Mouse (Mus musculus): ENCODE data around the gene Ankrd44. TPM values are rescaled to one million over a fixed set of nuclear protein-coding genes. Genes with fewer than 3 reads are reported as not detected.

Gene Ankrd44
- total and polyA plus RNA-seq, 3 experiments, result 12.7 to 23.0 (median 19.8) TPM

DNA sequence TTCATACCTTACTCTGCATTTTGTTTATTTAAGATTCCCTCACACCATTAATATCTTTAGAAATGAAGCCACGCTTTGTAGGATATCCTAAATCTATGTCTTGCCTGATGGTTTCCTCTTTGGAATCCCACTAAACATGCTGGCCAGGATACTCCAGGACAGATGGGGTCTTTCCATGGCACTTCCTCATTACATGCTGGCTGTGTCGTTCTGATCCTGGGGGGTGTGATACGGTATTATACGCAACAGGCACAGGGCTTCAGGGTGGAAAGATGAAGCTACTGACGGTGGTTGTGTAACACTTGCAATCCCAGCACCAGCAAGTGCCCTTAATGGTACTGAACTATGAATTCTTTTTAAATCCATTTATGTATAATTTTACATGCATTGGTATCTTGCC, 182.0 kb downstream of the Ankrd44 start:
- no peak overlapping the region for H3K4me2 ChIP-seq (ENCODE audit: insufficient read depth, low read depth, poor library complexity, severe bottlenecking)
- peaks cover 0 to 16% of the 10 kb centered on the region in 2 experiments; a peak in 1 of 4 replicates for H3K4me1 ChIP-seq (ENCODE audit: control insufficient read depth in 1 of 2, insufficient read depth in 2 of 2)
- H3K27ac ChIP-seq (ENCODE audit: insufficient read depth, low read depth), result no peak overlapping the region
- dilution Hi-C loops (cut with MboI; ENCODE audit: extremely low pct_ligation_motif_present, extremely low pct_unique_long_range_greater_than_20kb, low sequenced_read_pairs) (no loop called here), in situ Hi-C loops (cut with MboI; ENCODE audit: low pct_ligation_motif_present, low pct_unique_long_range_greater_than_20kb, low sequenced_read_pairs) (no loop called here)
- no peaks in the 10 kb centered on the region for H3K79me2 ChIP-seq (replicated peaks; ENCODE audit: control insufficient read depth, extremely low read depth, insufficient read depth, poor library complexity, severe bottlenecking)
- H3K9me3 ChIP-seq (replicated peaks; ENCODE audit: low read length), result no peaks in the 10 kb centered on the region
- H3K36me3 ChIP-seq (replicated peaks in 1 of 2; ENCODE audit: control insufficient read depth in 1 of 2, insufficient read depth in 1 of 2, low read length in 1 of 2), result peaks cover 4 to 30% of the 10 kb centered on the region in 2 experiments
- no peaks in the 10 kb centered on the region for H3K27me3 ChIP-seq (replicated peaks)
- no peak for TF ChIP-seq JUND (conservative IDR thresholded peaks at IDR 0.05; ENCODE audit: low read depth, low read length)
- no peak for TF ChIP-seq POLR2AphosphoS2 (IDR thresholded peaks at IDR 0.05; ENCODE audit: low read depth, low read length)
- no peak for TF ChIP-seq BHLHE40 (IDR thresholded peaks at IDR 0.05; ENCODE audit: low read depth, low read length)
- TF ChIP-seq E2F4 (IDR thresholded peaks at IDR 0.05; ENCODE audit: insufficient replicate concordance, low read depth, low read length), result no peak
- no peak for TF ChIP-seq GABPA (IDR thresholded peaks at IDR 0.05; ENCODE audit: insufficient replicate concordance, low read depth, low read length)
- TF ChIP-seq ZKSCAN1 (IDR thresholded peaks at IDR 0.05; ENCODE audit: borderline replicate concordance, low read depth, low read length), result no peak
- no peak for TF ChIP-seq NRF1 (IDR thresholded peaks at IDR 0.05; ENCODE audit: low read depth, low read length)
- no peak for TF ChIP-seq TCF12 (IDR thresholded peaks at IDR 0.05; ENCODE audit: low read depth, low read length)
- no peak for TF ChIP-seq HCFC1 (IDR thresholded peaks at IDR 0.05; ENCODE audit: low read depth, low read length)
- TF ChIP-seq ZNF384 (IDR thresholded peaks at IDR 0.05; ENCODE audit: low read depth, low read length), result no peak
- TF ChIP-seq POLR2A (IDR thresholded peaks at IDR 0.05; ENCODE audit: low read depth, low read length), result no peak
- no peak for TF ChIP-seq MAX (IDR thresholded peaks at IDR 0.05; ENCODE audit: low read length)
- TF ChIP-seq PAX5 (IDR thresholded peaks at IDR 0.05; ENCODE audit: low read length), result no peak
- TF ChIP-seq RCOR1 (conservative IDR thresholded peaks at IDR 0.05; ENCODE audit: low read depth, low read length), result no peak
- TF ChIP-seq MYC (IDR thresholded peaks at IDR 0.05; ENCODE audit: low read depth, low read length), result no peak
- TF ChIP-seq KAT2A (IDR thresholded peaks at IDR 0.05; ENCODE audit: insufficient replicate concordance, low read length), result no peak
- no peak overlapping the region for H3K9ac ChIP-seq (ENCODE audit: insufficient read depth, low read depth)
- DNase-seq (ENCODE audit: extremely low read depth), result no peak
- no peak overlapping the region for H3K4me3 ChIP-seq (replicated peaks in 1 of 3; ENCODE audit: low read depth in 2 of 3, low read length in 2 of 3, poor library complexity in 1 of 3)

DNA sequence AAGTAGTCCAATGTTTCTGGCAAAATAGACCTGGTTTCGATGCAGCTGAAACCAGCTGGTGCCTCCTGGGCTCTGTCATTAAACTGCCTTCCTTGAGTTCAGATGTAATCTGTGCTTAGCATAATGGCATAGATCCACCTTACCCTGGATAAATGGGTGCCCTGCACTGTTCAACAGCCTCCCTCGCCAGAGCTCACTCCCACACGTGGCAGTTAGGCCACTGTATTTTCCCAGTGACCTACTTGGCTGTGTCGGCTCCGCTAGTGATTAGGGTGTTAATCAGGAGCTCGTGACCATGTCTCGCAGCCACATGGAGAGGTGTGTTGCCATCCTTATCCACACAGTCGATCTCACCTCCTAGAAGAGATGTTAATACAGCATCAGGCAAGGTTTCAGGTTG, 183.1 kb downstream of the Ankrd44 start:
- Histone ChIP-seq H3K4me1 (ENCODE audit: control insufficient read depth in 1 of 2, insufficient read depth in 2 of 2) (peaks cover 0 to 14% of the 10 kb centered on the region in 2 experiments; a peak in 1 of 4 replicates), H3K4me2 (ENCODE audit: insufficient read depth, low read depth, poor library complexity, severe bottlenecking) (no peak overlapping the region), H3K9me3 (replicated peaks; ENCODE audit: low read length) (no peaks in the 10 kb centered on the region), H3K27ac (ENCODE audit: insufficient read depth, low read depth) (no peak overlapping the region), H3K9ac (ENCODE audit: insufficient read depth, low read depth) (no peak overlapping the region), H3K79me2 (replicated peaks; ENCODE audit: control insufficient read depth, extremely low read depth, insufficient read depth, poor library complexity, severe bottlenecking) (no peaks in the 10 kb centered on the region), H3K4me3 (replicated peaks in 1 of 3; ENCODE audit: low read depth in 2 of 3, low read length in 2 of 3, poor library complexity in 1 of 3) (no peak overlapping the region), H3K27me3 (replicated peaks) (no peaks in the 10 kb centered on the region), H3K36me3 (replicated peaks in 1 of 2; ENCODE audit: control insufficient read depth in 1 of 2, insufficient read depth in 1 of 2, low read length in 1 of 2) (peaks cover 4 to 30% of the 10 kb centered on the region in 2 experiments)
- dilution Hi-C loops (cut with MboI; ENCODE audit: extremely low pct_ligation_motif_present, extremely low pct_unique_long_range_greater_than_20kb, low sequenced_read_pairs), result no loop called here
- in situ Hi-C loops (cut with MboI; ENCODE audit: low pct_ligation_motif_present, low pct_unique_long_range_greater_than_20kb, low sequenced_read_pairs), result no loop called here
- TF ChIP-seq E2F4 (IDR thresholded peaks at IDR 0.05; ENCODE audit: insufficient replicate concordance, low read depth, low read length), result no peak
- no peak for TF ChIP-seq MYC (IDR thresholded peaks at IDR 0.05; ENCODE audit: low read depth, low read length)
- no peak for TF ChIP-seq IRF4 (IDR thresholded peaks at IDR 0.05; ENCODE audit: low read depth, low read length)
- TF ChIP-seq JUN (IDR thresholded peaks at IDR 0.05; ENCODE audit: insufficient read depth, low read depth, low read length), result no peak
- no peak for TF ChIP-seq TCF12 (IDR thresholded peaks at IDR 0.05; ENCODE audit: low read depth, low read length)
- TF ChIP-seq MAX (IDR thresholded peaks at IDR 0.05; ENCODE audit: low read length), result no peak
- TF ChIP-seq PAX5 (IDR thresholded peaks at IDR 0.05; ENCODE audit: low read length), result no peak
- no peak for TF ChIP-seq HCFC1 (IDR thresholded peaks at IDR 0.05; ENCODE audit: low read depth, low read length)
- no peak for TF ChIP-seq POLR2AphosphoS2 (IDR thresholded peaks at IDR 0.05; ENCODE audit: low read depth, low read length)
- no peak for TF ChIP-seq MAFK (IDR thresholded peaks at IDR 0.05; ENCODE audit: insufficient replicate concordance, low read length)
- DNase-seq (ENCODE audit: extremely low read depth), result no peak

Data from CH12.LX (cell line).